Mouse (Mus musculus): ENCODE results near the gene Gm128.
A peak's percentile ranks its signal among the peaks of the same experiment; 100 is the strongest.
"Not testable (repeated sequence)": the region's sequence is repeated elsewhere in the genome, so short reads cannot be mapped to it uniquely, and the experiment has no call there.

Gm128 gene

GRCm38 (mm10) chr3:95231298-95232221 is 9.8 kb downstream of the Gm128 start, which contains the start of gene Mllt11:
TSS of gene Mllt11 (minus strand) at chr3:95232171.
- no peak for DNase-seq (ENCODE audit: low read depth, low spot score)

DNA sequence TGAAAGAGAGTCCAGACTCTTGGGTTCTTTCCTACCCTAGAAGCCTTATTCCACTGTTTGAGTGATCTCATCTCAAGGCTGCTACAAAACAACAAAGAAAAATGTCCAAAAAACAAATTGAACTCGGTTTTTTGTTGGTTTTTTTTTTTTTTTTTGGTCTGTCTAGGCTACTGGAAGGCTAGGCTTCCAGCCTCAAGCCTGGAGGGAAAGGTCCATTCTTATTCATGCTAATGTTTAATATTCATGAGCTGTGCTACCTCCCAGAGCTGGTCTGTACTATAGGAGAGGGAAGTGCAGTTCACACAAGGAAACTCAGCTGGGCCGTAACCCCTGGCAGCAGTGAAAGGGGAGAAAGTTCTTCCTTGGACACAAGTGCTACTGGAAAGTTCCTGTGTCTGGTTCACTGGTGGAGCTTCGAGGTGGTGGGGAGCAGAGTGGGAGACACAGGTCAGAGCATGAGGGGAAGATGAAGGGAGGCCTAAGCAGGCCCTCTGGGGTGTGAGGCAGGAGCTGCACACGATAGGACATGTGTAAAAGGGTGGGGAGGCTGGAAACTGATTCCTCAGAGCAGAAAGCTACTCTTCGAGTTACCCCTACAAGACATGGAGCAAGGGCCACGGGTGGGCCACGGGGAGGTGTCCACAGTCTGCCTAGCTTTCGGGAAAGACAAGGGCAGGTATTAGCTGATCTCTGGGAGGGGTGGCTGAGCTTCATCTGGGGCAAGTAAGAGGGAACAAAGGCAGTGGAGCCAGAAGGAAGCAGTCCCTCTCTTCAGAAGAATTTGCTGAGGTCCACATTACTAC is 10.7 kb downstream of the Gm128 start:
- DNase-seq (ENCODE audit: low read depth, low spot score) = no peak

- DNase-seq (ENCODE audit: low read depth, low spot score) = peak; percentile 69
These were observed 11.5 kb downstream of the Gm128 start for GRCm38 (mm10) chr3:95229781-95230494.

GRCm38 (mm10) chr3:95228894-95229780 is 12.3 kb downstream of the Gm128 start:
- DNase-seq (ENCODE audit: low read depth, low spot score) = peak; percentile 81

DNA sequence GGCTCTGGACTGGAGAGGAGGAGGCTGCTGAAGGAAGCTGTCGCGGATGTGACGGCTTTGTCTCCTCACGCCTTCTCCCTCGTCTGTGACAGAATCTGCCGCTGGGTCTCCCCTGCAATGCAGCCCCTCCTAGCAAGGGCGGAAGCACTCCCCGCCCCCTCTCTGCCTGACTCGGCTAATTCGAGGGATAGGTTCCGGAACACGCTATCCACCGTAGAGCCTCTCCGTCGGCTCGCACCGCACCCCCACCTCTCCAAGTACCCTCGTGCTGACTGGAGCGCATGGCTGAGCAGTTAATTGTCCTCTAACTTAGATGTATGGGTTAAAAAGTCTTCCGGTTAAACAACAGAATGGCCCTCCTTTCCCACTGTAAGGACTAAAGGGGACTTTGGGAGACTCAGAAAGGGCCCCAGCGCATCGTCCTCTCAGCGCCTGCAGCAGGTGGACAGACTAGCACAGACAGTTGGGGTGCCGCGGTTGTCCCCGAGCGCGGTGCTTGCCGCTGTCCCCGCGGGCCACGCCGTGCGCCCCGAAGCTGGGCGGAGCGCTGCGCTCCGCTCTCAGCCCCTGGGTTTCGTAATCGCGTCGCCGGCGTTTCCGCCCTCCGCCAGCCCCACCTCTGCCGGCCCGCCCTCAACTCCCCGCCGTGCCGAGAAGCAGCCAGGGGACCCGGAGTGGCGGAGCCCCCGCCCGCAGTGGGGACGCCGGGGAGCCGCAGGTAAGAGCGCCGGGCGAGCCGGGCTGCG is 13.1 kb downstream of the Gm128 start, which contains the start of gene Cdc42se1:
TSS of gene Cdc42se1 (plus strand) at position 585 of the 746 bp plus-strand sequence.
- peak; percentile 96 for DNase-seq (ENCODE audit: low read depth, low spot score)

GRCm38 (mm10) chr3:95227214-95227613 is 14.2 kb downstream of the Gm128 start:
- DNase-seq (ENCODE audit: low read depth, low spot score) = peak; percentile 60

DNA sequence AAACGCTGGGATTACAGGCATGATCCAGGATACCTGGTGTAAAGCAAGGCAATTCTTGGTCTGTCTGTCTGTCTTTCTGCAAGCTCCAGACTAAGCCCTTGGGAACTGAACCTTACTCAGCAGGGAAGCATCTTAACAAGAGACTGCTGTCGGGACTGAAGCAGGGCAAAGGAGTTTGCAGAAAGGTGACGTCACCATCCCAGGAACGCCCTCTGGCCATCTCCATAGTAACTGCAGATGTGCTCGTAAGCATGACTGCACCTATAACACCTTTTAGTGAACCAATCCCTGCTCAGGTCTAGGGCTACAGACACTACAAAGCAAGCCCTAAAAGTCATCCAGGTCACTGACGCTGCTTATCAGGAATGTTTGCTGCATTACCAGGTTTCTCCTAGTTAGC is 17.1 kb downstream of the Gm128 start:
- DNase-seq (ENCODE audit: low read depth, low spot score) = peak; percentile 81

DNA sequence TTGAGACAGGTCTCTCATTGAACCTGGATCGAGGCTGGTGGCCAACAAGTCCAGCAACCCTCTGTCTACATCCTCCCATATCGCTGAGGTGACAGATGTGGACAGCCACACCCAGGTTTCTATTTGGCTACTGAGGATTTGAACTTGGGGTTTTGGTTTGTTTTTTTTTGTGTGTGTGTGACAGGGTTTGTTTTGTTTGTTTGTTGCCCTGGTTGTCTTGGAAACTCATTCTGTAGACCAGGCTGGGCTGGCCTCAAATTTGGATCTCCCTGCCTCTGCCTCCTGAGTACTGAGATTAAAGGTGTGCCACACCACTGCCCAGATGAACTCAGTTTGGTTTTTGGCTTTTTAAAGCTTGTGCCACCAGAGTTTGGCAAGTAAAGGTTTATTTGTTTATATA is 18.4 kb downstream of the Gm128 start:
- no peak for DNase-seq (ENCODE audit: low read depth, low spot score)

GRCm38 (mm10) chr3:95218466-95219137 is 22.8 kb downstream of the Gm128 start:
- DNase-seq (ENCODE audit: low read depth, low spot score) = no peak

DNA sequence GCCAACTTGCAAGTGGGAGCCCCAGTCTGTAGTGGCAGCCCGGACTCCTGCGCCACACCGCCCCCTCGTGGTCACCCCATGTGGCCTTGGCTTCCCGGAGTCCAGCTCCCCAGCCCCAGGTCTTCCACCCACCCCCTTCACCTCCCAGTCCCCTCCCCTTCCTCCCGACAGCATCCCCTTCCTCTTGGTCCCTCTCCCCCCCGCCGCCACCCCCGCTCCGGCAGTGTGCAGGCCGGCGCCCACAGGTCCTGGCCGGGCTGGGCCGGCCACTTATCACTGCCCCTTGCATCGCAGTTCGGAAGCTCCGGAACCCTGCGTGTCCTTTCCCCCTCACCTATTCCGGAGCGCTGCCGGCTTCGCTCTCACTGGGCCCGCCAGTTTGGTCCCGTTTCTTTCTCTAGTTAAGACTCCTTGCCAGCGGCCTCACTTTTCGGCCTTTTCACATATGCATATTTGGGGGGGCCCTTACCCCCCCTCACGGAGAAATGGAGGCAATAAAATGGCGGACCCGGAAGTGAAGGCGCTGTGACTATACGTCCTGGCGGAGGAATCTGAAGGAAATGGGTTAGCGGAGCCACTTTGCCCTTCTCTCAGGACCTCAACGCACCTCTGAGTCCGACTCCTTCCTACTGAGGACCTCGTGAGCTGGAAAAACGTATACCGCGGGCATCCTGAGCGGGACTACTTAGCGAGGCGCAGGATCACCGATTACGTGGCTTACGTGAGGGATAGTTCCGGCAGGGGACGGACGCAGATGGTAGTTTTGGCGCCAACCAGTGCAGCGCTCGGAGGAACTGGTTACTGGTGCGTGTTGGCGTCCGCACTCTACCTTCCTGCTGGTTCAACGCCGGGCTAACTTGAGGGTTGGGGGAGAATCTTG is 23.9 kb downstream of the Gm128 start, which contains the start of gene Gabpb2:
TSS of gene Gabpb2 (minus strand) at position 662 of the 880 bp plus-strand sequence.
- DNase-seq (ENCODE audit: low read depth, low spot score) = peak; percentile 98

GRCm38 (mm10) chr3:95216655-95217254 is 24.6 kb downstream of the Gm128 start:
- no peak for DNase-seq (ENCODE audit: low read depth, low spot score)

DNA sequence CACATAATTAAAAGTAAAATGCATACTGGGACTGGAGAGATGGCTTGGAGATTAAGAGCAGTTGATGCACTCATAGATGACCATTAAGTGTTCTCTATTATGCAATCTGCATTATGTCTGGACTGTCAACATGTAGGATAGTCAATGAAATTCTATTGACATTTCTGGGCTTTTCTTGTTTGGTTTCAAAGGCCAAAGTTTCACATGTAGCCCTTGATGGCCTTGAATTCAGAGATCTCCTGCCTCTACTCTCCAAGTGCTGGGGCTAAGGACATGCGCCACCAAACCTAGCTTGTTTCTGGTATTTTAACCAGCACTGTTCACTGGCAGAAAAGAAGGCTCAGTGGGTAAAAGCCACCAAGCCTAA is 27.8 kb downstream of the Gm128 start:
- DNase-seq (ENCODE audit: low read depth, low spot score) = no peak

DNA sequence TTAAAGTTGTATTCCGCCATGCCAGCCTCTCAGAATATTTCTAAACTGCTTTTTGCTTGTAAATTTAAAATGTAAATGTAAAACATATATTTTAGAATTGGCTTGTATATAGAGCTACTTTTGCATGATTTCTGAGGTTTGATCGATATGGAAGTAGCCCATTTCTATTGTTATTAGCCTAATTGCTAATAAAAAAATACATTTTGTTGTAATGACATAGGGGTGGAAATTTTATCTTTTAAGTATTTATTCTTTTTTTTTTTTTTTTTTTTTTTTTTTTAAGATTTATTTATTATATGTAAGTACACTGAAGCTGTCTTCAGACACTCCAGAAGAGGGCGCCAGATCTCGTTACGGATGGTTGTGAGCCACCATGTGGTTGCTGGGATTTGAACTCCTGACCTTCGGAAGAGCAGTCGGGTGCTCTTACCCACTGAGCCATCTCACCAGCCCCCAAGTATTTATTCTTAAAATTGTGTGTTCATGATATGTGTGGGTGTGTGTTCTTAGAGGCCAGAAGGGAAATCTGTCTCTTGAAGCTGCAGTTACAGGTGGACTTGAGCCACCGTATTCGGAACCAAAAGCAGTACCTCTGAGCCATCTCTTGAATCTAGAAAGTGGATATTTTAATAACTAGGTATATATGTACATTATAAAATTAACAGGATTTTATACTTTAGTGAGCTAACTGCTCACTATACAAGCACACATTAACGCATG is 28.3 kb downstream of the Gm128 start:
- DNase-seq (ENCODE audit: low read depth, low spot score) = not testable (repeated sequence)

DNA sequence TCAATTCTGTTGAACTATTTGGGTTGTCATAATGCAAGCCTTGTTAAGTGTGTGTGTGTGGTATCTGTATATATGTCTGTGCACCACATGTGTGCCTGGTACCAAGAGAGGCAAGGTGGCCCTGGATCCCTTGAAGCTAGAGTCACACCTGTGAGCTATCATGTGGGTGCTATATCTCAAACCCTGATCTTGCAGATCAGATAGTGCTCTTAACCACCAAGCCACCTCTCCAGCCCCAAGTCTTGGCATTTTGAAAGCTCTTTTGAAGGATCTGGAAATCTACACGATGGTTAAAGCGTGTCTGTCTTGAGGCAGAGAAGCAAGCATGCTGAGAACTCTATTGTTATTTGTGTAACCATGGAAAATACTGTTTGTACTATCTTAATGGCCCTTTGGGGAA is 30.8 kb downstream of the Gm128 start:
- no peak for DNase-seq (ENCODE audit: low read depth, low spot score)

DNA sequence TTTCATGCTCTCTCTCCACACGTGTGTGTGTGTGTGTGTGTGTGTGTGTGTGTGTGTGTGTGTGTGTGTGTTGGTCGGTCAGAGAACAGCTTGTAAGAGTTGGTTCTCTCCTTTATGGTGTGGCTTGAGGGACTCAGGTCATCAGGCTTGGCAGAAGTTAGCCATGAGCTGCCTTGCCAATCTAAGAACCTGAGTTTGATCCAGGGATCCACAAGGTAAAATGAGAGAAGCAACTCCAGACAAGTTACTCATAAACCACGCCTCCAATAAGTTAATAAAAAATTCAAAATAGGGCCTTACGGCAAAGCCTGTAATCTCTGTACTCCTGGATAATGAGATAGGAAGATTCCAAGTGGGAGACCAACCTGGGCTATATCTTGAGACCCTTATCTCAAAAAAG is 33.1 kb downstream of the Gm128 start:
- no peak for DNase-seq (ENCODE audit: low read depth, low spot score)

DNA sequence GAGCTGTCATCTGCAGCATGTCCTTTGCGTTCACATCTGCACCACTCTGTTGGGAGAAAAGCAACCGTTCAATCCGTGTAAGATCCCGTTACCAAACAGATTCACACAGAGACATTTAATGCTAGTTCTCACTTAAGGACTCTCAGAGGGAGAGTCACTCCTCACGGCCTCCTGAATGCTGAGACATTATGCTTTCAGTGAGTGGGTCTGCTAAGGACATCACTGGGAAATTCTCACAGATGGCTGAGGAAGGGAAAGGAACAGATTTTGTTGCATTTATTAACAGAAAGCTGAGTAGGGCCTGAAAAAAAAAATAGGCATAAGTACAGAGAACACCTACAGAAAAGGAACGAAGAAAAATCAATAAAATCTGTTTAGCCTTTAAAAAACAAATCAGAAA is 37.5 kb downstream of the Gm128 start:
- DNase-seq (ENCODE audit: low read depth, low spot score) = peak; percentile 79

- DNase-seq (ENCODE audit: low read depth, low spot score) = peak; percentile 59
These were observed 40.8 kb downstream of the Gm128 start for GRCm38 (mm10) chr3:95200562-95200961.

All from brain, adult 2 months (tissue).